Mouse (Mus musculus) CH12F3 (cell line): Measurements from ENCODE around the gene Rreb1.

Source experiments
- in situ Hi-C: fragments of 300-500 bp; cut with MboI; formaldehyde crosslinking; loops from 2 replicates; pipeline ENCODE4 v1.14.3; 2020; ENCODE audit warnings: low sequenced_read_pairs

Rreb1 gene

GRCm38 (mm10) chr13:37848438-37848837 lies 70.2 kb downstream of the Rreb1 start:
- in situ Hi-C loops = no loop called here

GRCm38 (mm10) chr13:37851617-37852016 lies 73.4 kb downstream of the Rreb1 start:
- in situ Hi-C loops = no loop called here

DNA sequence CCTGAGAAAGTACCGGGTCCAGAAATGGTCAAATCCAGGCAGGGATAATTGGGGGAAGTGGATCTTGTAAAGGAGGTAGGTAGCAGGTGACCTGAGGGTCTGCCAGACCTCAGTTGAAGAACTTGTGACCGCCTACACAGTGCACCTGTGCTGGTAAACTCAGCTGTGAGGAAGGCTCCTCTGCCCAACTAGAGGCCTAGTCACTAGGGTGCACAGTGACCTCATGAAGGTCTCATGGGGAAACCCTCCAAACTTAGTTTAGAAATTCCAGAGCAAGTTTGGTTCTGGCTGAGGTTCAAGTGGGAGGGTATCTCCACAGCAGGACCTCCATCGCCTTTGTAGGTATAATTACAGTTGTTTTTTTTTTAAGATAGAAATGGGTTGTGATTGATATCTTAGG lies 74.7 kb downstream of the Rreb1 start:
- in situ Hi-C loops = no loop called here

DNA sequence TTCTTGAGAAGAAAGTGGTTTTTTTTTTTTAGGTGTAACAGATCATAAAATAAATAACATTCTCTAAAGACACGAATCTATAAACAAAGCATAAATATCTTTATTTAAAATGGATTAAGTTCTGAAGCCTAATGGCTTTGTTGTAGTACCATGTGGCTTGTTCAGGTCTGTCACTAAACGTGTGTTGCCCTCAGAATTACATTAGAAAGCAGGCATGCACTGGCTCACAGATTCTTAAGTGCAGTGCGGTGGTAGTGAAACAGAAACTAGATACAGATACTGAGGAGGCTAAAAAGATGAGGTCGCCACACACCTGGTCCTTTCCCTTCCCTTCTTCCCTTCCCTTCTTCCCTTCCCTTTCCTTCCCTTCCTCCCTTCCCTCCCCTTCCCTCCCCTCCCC lies 75.2 kb downstream of the Rreb1 start:
- in situ Hi-C loops = no loop called here

DNA sequence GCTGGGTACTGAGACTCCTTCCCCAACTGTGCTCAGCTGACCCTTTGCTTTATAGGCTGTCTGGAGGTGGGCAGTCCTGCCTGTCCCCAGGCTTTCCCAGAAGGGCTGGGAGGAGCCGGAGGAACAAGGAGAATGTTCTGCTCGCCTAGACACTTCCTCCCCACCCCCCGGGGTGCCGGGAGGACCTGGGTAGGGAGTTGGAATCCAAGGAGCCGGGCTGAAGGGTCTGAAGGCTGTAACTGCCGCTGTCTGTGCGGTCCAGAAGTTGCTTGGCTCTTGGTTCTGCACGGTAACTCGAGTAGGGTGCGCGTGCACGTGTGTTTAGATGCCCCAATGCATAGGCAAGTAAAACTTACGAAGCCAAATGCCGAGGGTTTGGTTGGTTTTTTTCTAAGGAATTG lies 75.8 kb downstream of the Rreb1 start:
- in situ Hi-C loops = no loop called here

DNA sequence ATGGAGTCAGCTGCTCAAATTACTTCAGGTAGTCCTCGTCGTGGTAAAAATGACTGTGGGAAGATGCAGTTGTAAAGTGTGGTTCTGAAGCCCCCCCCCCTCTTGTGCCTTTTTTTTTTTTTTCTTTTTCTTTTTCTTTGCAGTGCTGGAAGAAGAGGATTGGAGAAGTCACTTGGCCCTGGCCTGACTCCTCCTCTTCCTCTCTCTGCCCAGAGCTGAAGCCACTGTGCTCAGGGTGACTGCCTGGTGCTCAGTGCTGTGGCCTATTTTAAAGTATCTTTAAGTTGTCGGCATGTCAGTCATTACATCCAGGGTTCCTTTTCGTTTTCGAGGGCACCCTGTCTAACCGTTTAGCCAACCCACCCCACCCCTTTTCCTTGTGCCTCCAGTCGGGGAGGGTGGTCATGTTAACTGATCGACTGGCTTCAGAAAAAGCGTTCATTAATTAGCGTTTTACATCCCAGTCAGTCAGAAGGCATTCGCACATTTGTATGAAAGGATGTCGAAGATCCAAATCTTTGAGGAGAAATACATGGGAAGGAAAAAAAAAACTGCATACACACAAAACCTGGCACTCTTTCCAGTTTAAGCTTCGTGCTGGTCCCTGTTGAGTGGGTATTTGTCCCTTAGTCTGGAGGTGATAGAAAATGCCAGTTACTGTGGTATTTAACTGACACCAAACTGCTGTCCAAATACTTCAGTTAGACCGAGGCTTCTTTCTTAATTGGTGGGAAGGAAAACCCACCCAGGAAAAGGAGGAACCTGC lies 76.4 kb downstream of the Rreb1 start:
- in situ Hi-C loops = no loop called here

GRCm38 (mm10) chr13:37855221-37855757 lies 77.1 kb downstream of the Rreb1 start:
- in situ Hi-C loops = no loop called here

- in situ Hi-C loops = no loop called here
Measured at GRCm38 (mm10) chr13:37855765-37856164, 77.6 kb downstream of the Rreb1 start.

DNA sequence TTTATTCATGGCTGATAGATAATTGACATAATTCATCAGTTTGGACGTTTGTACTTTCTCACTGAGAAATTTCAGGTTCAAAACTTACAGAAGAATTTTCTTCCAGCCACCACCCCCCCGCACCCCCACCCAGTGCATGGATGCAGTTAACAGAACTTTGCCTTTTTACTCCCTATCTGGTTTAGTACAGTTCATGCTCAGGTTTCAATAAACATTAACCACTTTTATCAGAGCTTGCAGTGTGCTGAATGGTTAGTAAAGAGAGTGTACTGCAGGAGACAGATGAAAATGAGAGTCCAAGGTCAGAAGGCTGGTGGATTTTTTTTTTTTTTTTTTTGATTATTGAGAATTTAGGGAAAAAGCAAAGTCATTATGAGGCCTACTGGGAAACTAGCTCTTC lies 78.3 kb downstream of the Rreb1 start:
- in situ Hi-C loops = no loop called here

- in situ Hi-C loops = no loop called here
Measured at GRCm38 (mm10) chr13:37857284-37858065, 79.3 kb downstream of the Rreb1 start.

DNA sequence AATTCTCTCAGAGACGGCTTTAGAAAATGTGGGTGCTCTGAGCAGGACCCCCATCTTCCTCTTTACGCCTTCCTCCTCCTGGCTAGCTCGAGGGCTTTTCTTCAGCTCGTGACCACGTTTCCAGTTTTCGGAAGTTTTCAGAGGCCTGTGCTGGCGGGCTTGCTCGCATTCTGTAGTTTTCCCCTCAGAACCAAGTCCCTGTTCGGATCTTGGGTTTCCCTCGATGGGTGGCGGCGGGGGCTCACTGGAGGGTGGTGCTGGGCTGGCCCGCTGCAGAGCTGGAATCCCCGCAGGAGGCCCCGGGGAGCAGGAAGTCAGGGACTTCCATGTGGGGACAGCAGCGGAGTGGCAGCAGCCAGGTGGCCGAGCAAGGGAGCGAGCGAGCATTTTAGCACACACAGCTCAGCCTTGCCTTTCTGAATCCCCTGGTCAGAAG lies 79.9 kb downstream of the Rreb1 start:
- in situ Hi-C loops = no loop called here

- in situ Hi-C loops = no loop called here
Measured at GRCm38 (mm10) chr13:37858508-37858907, 80.3 kb downstream of the Rreb1 start.

DNA sequence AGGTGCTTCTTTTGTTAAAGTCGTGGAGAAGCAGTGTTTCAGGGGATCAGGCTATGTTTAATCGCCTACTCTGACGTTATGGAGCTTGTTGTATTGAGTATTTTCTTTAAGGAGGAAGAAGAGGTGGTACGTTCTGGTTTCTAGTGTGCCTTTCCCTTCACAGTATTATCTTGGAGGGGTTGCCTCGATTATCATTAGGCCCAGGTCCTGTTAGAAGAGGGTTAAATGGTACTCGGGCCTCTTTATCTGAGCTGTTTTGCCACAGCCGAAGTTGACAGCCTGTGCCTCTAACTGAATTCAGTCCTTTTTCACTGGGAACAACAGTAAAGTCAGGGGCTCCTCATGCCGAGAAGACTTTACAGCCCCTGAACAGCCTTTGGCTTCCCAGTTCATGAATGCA lies 81.6 kb downstream of the Rreb1 start:
- in situ Hi-C loops = no loop called here

DNA sequence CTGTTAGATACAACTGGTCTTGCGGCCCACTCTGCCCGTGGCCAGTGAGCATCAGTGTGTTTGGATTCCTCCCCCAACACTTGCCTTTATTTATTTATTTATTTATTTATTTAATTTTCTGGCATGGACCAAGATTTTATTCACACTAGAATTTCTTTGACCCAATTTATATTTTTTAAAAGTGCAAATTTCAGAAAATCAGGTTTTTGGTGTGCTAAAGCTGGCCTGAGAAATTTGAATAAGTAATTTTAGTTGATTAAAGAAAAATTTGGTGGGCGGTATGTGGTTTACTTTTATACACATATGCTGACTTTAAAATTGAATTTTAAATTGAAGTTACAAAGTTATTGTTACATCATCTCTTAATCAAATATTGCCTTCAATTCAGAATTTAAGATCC lies 82.0 kb downstream of the Rreb1 start:
- in situ Hi-C loops = no loop called here

GRCm38 (mm10) chr13:37860789-37861188 lies 82.6 kb downstream of the Rreb1 start:
- in situ Hi-C loops = no loop called here

DNA sequence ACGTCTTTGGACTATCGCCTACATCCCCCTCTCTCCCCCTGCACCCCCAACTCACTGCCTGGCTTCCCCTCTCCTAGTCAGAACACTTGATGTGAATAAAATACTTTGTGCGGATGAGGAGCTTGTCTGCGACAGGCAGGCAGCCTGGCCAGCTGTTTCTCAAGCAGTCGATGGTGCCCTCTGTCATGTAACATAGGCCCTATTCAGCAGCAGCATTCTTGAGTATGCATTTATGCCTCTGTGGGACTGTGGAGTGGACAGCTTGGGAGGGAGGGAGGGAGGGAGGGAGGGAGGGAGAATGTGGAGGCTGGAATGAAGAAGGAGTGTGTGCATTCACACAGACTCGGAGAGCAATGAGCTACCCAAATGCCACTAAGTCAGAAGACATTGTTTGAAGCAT lies 84.3 kb downstream of the Rreb1 start:
- in situ Hi-C loops = no loop called here

DNA sequence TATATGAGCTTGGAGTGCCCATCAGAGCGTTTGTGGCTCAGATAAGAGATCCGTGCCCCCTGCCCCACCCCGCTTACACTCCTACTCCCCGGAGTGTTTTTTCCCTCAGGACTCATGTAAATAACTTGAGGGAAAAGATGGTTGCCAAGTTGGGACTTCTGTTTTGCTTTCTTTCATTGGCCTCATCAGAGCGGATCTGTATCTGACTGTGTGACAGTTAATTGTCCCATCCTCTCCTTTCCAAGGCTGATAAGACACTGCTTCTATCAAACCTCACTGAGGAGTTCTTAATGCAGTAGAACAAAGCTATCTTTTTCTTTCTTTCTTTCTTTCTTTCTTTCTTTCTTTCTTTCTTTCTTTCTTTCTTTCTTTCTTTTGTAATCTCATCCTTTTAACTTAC lies 85.4 kb downstream of the Rreb1 start:
- in situ Hi-C loops = no loop called here

- in situ Hi-C loops = no loop called here
Measured at GRCm38 (mm10) chr13:37864697-37865096, 86.5 kb downstream of the Rreb1 start.

DNA sequence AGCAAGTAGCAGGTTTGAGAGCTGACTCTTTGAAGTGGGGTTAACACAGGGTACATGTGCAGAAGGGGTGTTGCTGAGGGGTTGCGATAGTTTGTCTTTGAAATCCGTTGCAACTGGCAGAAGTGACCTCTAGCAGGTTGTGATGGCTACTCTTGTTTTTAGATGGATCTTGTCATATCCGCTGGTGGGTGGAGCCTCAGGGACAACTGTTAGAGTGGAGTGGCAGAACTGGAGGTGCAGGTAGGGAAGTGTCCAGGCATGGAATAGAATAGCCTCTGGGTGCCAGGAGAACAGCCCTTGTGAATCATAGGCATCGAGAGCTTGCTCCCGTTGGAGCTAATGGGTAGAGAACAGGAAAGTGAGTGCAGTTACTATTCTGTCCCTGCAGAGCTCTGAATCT lies 88.1 kb downstream of the Rreb1 start:
- in situ Hi-C loops = no loop called here

GRCm38 (mm10) chr13:37866846-37867245 lies 88.6 kb downstream of the Rreb1 start:
- in situ Hi-C loops = no loop called here

- in situ Hi-C loops = no loop called here
Measured at GRCm38 (mm10) chr13:37870118-37870908, 92.1 kb downstream of the Rreb1 start.
